Mouse (Mus musculus) hindbrain, postnatal 0 days (tissue): ENCODE data around the gene Hjurp. TPM values are rescaled to one million over a fixed set of nuclear protein-coding genes. Genes with fewer than 3 reads are reported as not detected.
"Not testable (repeated sequence)": the region's sequence is repeated elsewhere in the genome, so short reads cannot be mapped to it uniquely, and the experiment has no call there.

Experiments used
- ATAC-seq: fragments of 200-750 bp; cut with Nextera tagmentation; 2 replicates; pipeline ENCODE4 v1.8.0; 2017; ENCODE audit warnings: mild to moderate bottlenecking, moderate TSS enrichment, moderate library complexity
- DNase-seq: peaks from one replicate; pipeline ENCODE4 v3.0.0-alpha.2; 2015; ENCODE audit warnings: low spot score
- H3K27ac ChIP-seq: fragments of 300-500 bp; sonication (generic); 2 replicates; pipeline ENCODE4 v1.5.1; 2014; ENCODE audit warnings: mild to moderate bottlenecking
- H3K27me3 ChIP-seq: fragments of 300-500 bp; sonication (generic); 2 replicates; pipeline ENCODE4 v1.6.1; 2014; ENCODE audit warnings: low read length, mixed read lengths; ENCODE audit not compliant: insufficient read depth
- H3K36me3 ChIP-seq: fragments of 300-500 bp; sonication (generic); 2 replicates; pipeline ENCODE4 v1.6.1; 2014; ENCODE audit warnings: low read length, mixed read lengths; ENCODE audit not compliant: insufficient read depth
- H3K4me1 ChIP-seq: fragments of 300-500 bp; sonication (generic); 2 replicates; pipeline ENCODE4 v1.6.1; 2014; ENCODE audit warnings: antibody characterized with exemption, low read length, mixed read lengths; ENCODE audit not compliant: insufficient read depth
- H3K4me2 ChIP-seq: fragments of 300-500 bp; sonication (generic); 2 replicates; pipeline ENCODE4 v1.6.1; 2014; ENCODE audit warnings: low read depth, mild to moderate bottlenecking, low read length, moderate library complexity, mixed read lengths
- H3K4me3 ChIP-seq: fragments of 300-500 bp; sonication (generic); 2 replicates; pipeline ENCODE4 v1.5.1; 2014; ENCODE audit warnings: low read length
- H3K9ac ChIP-seq: fragments of 300-500 bp; sonication (generic); replicated peaks from 2 replicates; pipeline ENCODE4 v1.6.1; 2014; ENCODE audit warnings: mild to moderate bottlenecking, low read length, moderate library complexity, mixed read lengths
- H3K9me3 ChIP-seq: fragments of 300-500 bp; sonication (generic); 2 replicates; pipeline ENCODE4 v1.6.1; 2016; ENCODE audit warnings: low read length, mixed read lengths
- CTCF ChIP-seq: IDR thresholded peaks from 2 replicates; pipeline ENCODE4 v1.5.1; 2016; ENCODE audit warnings: antibody characterized with exemption, control low read depth, low read depth
- WGBS: fragments of 180-500 bp; shearing (Covaris S2); extraction: QIAGEN DNeasy Blood & Tissue Kit; methylation state at CpG from one replicate; pipeline ENCODE4 v1.1.7; 2014; 5-methylcytosine and 5-hydroxymethylcytosine counted together
- polyA plus RNA-seq: library from polyadenylated mRNA; unstranded; fragments of >200 nt; fragmentation: Nextera tagmentation; extraction: Ambion mirVana; gene quantifications from 2 replicates; pipeline ENCODE4 v1.2.1, GENCODE M21; 2015
- total RNA-seq: library from RNA; depleted of rRNA; stranded (reverse); fragments of >200 nt; gene quantifications from 2 replicates; pipeline ENCODE4 v1.2.3, GENCODE M21; 2014

Hjurp gene
- total and polyA plus RNA-seq, 2 experiments from 2014 or later, result 47.2 to 86.3 TPM

GRCm38 (mm10) chr1:88224029-88224776, 53.2 kb downstream of the Hjurp start:
- WGBS, result 65% methylated on average over 2 of the region's 2 CpGs
- DNase-seq, result no peak

GRCm38 (mm10) chr1:88223591-88223990, 53.8 kb downstream of the Hjurp start:
- H3K27ac ChIP-seq, result no peak overlapping the region
- no peaks in the 10 kb centered on the region for H3K4me1 ChIP-seq
- peaks cover 38% of the 10 kb centered on the region for H3K9me3 ChIP-seq
- no peak overlapping the region for H3K9ac ChIP-seq
- H3K4me2 ChIP-seq, result no peak overlapping the region
- H3K36me3 ChIP-seq, result no peaks in the 10 kb centered on the region
- H3K27me3 ChIP-seq, result no peaks in the 10 kb centered on the region
- 51% methylated on average over 1 of the region's 1 CpGs for WGBS
- no peak overlapping the region for H3K4me3 ChIP-seq
- DNase-seq, result no peak
- ATAC-seq, result no peak
- no peak for TF ChIP-seq CTCF

More at GRCm38 (mm10) chr1:88224029-88224776, 53.2 kb downstream of the Hjurp start:
- ATAC-seq, result no peak
- Histone ChIP-seq H3K4me3 (no peak overlapping the region), H3K9me3 (peaks cover 44% of the 10 kb centered on the region), H3K27me3 (no peaks in the 10 kb centered on the region), H3K9ac (no peak overlapping the region), H3K36me3 (no peaks in the 10 kb centered on the region), H3K4me1 (no peaks in the 10 kb centered on the region), H3K4me2 (no peak overlapping the region), H3K27ac (no peak overlapping the region)
- TF ChIP-seq CTCF, result no peak

GRCm38 (mm10) chr1:88223011-88223515, 54.4 kb downstream of the Hjurp start:
- not testable (repeated sequence) for H3K4me3 ChIP-seq, H3K4me2 ChIP-seq, ATAC-seq, H3K36me3 ChIP-seq, H3K9ac ChIP-seq, DNase-seq, H3K27ac ChIP-seq, H3K27me3 ChIP-seq, H3K4me1 ChIP-seq
- H3K9me3 ChIP-seq, result peaks cover 32% of the 10 kb centered on the region

GRCm38 (mm10) chr1:88222216-88222615, 55.2 kb downstream of the Hjurp start:
- DNase-seq (no peak), ATAC-seq (no peak)
- Histone ChIP-seq H3K4me3 (no peak overlapping the region), H3K27me3 (no peaks in the 10 kb centered on the region), H3K36me3 (no peaks in the 10 kb centered on the region), H3K9me3 (peaks cover 29% of the 10 kb centered on the region), H3K9ac (no peak overlapping the region), H3K27ac (no peak overlapping the region), H3K4me2 (no peak overlapping the region), H3K4me1 (no peaks in the 10 kb centered on the region)
- no peak for TF ChIP-seq CTCF
- 50% methylated on average over 2 of the region's 2 CpGs for WGBS

- TF ChIP-seq CTCF, result no peak
- DNase-seq (no peak), ATAC-seq (no peak)
- no peak overlapping the region for H3K4me3 ChIP-seq
- H3K36me3 ChIP-seq, result no peaks in the 10 kb centered on the region
- H3K4me1 ChIP-seq, result no peaks in the 10 kb centered on the region
- H3K9me3 ChIP-seq, result peaks cover 27% of the 10 kb centered on the region
- H3K27me3 ChIP-seq, result no peaks in the 10 kb centered on the region
- H3K27ac ChIP-seq, result no peak overlapping the region
- H3K4me2 ChIP-seq, result no peak overlapping the region
- H3K9ac ChIP-seq, result no peak overlapping the region
Observed at GRCm38 (mm10) chr1:88220336-88220735, 57.1 kb downstream of the Hjurp start.

- TF ChIP-seq CTCF, result no peak
- Histone ChIP-seq H3K36me3 (no peaks in the 10 kb centered on the region), H3K9ac (no peak overlapping the region), H3K9me3 (peaks cover 37% of the 10 kb centered on the region), H3K4me2 (no peak overlapping the region), H3K27me3 (no peaks in the 10 kb centered on the region), H3K27ac (no peak overlapping the region), H3K4me1 (no peaks in the 10 kb centered on the region), H3K4me3 (no peak overlapping the region)
- no peak for DNase-seq
- WGBS, result 20% methylated on average over 1 of the region's 1 CpGs
- no peak for ATAC-seq
Observed at GRCm38 (mm10) chr1:88219054-88219453, 58.4 kb downstream of the Hjurp start.

GRCm38 (mm10) chr1:88218591-88218990, 58.8 kb downstream of the Hjurp start:
- H3K4me3 ChIP-seq, result no peak overlapping the region
- ATAC-seq, result no peak
- TF ChIP-seq CTCF, result no peak
- no peaks in the 10 kb centered on the region for H3K27me3 ChIP-seq
- no peaks in the 10 kb centered on the region for H3K36me3 ChIP-seq
- H3K9ac ChIP-seq, result no peak overlapping the region
- H3K4me2 ChIP-seq, result no peak overlapping the region
- H3K4me1 ChIP-seq, result no peaks in the 10 kb centered on the region
- peaks cover 42% of the 10 kb centered on the region for H3K9me3 ChIP-seq
- WGBS, result 49% methylated on average over 4 of the region's 4 CpGs
- no peak overlapping the region for H3K27ac ChIP-seq
- DNase-seq, result no peak
